Mouse (Mus musculus) brown adipose tissue, adult 24 weeks (tissue): ENCODE results near the gene H1fx. TPM values are rescaled to one million over a fixed set of nuclear protein-coding genes. Genes with fewer than 3 reads are reported as not detected.
A peak's percentile ranks its signal among the peaks of the same experiment; 100 is the strongest.
"Not testable (repeated sequence)": the region's sequence is repeated elsewhere in the genome, so short reads cannot be mapped to it uniquely, and the experiment has no call there.

Source experiments
- H3K27ac ChIP-seq: fragments of 200-500 bp; replicated peaks from 2 replicates; pipeline ENCODE4 v1.5.1; 2012; ENCODE audit warnings: low read depth, mild to moderate bottlenecking, low read length
- H3K4me1 ChIP-seq: fragments of 200-500 bp; 2 replicates; pipeline ENCODE4 v1.6.1; 2012; ENCODE audit warnings: low read length, mixed read lengths; ENCODE audit not compliant: control insufficient read depth, insufficient read depth, insufficient read length
- H3K4me3 ChIP-seq: fragments of 200-500 bp; 2 replicates; pipeline ENCODE4 v1.5.1; 2012; ENCODE audit warnings: low read depth, mild to moderate bottlenecking, low read length, moderate library complexity; ENCODE audit not compliant: insufficient read depth
- polyA plus RNA-seq: library from polyadenylated mRNA; stranded (reverse); fragments of >200 nt; gene quantifications from 2 replicates; pipeline ENCODE4 v1.2.4, GENCODE M21; 2012; ENCODE audit not compliant: missing spikeins, insufficient read depth, insufficient read length

The H1fx gene
- polyA plus RNA-seq, 1 experiment = 2.3 TPM

DNA sequence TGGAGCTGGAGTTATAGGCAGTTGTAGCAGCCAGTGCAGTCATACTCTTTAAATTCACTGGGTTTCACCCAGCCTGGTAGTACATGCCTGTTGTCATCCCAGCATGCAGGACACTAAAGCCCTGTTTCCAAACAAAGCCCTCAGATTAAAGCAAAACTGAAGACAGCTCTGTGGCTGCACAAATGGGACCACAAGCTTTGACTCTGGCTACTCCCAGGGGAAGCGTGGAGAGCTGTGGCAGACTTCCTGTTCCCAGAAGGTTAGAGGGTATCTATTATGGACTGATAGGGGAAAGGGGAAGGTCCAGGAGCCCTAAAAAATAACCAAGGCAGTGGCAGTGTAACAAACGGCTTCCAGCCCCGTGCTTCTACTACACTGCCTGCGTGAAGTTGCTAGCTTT lies 14.1 kb upstream of the H1fx start:
- H3K4me3 ChIP-seq = no peak overlapping the region
- no peak overlapping the region for H3K27ac ChIP-seq
- peaks cover 12% of the 10 kb centered on the region for H3K4me1 ChIP-seq

GRCm38 (mm10) chr6:87993790-87994571 lies 12.5 kb upstream of the H1fx start:
- H3K4me3 ChIP-seq = no peak overlapping the region
- H3K27ac ChIP-seq = no peak overlapping the region
- peaks cover 12% of the 10 kb centered on the region for H3K4me1 ChIP-seq

DNA sequence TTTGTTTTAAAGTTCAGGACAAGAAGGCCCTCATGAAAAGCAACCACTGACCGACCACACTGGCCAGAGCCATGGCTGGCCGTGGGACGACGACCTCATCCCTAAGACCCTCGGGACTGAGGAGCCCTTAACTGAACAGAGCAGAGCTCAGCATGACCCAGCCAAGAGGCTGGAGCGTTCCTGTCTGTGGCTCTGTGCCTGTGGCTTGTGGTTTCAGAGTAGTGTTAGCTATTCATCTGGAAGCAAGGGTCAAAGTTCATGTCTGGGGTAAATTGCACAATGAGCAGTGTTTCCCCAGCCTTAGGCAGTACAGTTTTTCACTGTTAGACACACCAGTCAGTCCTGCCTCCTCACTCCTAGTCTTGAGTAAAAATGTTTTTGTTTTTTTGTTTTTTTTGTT lies 11.3 kb upstream of the H1fx start:
- peak overlapping the region; percentile 64; the same call in 1 of the 2 replicates for H3K27ac ChIP-seq
- peaks cover 12% of the 10 kb centered on the region for H3K4me1 ChIP-seq
- no peak overlapping the region for H3K4me3 ChIP-seq

- Histone ChIP-seq H3K4me3 (no peak overlapping the region), H3K27ac (no peak overlapping the region), H3K4me1 (peaks cover 12% of the 10 kb centered on the region)
Observed at GRCm38 (mm10) chr6:87991886-87992285, 10.4 kb upstream of the H1fx start.

GRCm38 (mm10) chr6:87991216-87991615 lies 9.8 kb upstream of the H1fx start:
- Histone ChIP-seq H3K27ac (no peak overlapping the region), H3K4me1 (peaks cover 12% of the 10 kb centered on the region), H3K4me3 (no peak overlapping the region)

DNA sequence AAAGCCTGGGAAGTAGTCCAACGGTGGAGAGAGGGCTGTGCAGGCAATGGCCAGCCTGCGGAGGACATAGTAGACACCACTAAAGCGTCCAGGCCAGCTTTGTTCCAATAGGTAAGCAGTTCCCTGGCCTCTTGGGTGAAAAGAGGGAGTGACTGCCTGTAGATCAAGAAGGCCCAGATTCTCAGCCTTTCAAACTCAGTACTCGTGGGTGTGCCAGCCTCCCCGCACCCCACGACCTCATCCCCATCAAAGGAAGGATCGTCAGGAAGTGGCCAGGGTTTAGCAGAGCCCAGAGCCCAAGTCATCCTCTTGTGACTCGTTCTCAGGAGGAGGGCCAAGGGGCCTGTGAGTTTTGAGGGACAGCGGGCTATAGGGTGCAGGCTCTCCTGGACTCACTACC lies 1.1 kb upstream of the H1fx start:
- H3K4me3 ChIP-seq = no peak overlapping the region
- no peaks in the 10 kb centered on the region for H3K4me1 ChIP-seq
- no peak overlapping the region for H3K27ac ChIP-seq

GRCm38 (mm10) chr6:87981030-87981485 lies 379 bp downstream of the H1fx start:
- H3K4me1 ChIP-seq = no peaks in the 10 kb centered on the region
- peak overlapping the region; percentile 54 for H3K4me3 ChIP-seq
- no peak overlapping the region for H3K27ac ChIP-seq

DNA sequence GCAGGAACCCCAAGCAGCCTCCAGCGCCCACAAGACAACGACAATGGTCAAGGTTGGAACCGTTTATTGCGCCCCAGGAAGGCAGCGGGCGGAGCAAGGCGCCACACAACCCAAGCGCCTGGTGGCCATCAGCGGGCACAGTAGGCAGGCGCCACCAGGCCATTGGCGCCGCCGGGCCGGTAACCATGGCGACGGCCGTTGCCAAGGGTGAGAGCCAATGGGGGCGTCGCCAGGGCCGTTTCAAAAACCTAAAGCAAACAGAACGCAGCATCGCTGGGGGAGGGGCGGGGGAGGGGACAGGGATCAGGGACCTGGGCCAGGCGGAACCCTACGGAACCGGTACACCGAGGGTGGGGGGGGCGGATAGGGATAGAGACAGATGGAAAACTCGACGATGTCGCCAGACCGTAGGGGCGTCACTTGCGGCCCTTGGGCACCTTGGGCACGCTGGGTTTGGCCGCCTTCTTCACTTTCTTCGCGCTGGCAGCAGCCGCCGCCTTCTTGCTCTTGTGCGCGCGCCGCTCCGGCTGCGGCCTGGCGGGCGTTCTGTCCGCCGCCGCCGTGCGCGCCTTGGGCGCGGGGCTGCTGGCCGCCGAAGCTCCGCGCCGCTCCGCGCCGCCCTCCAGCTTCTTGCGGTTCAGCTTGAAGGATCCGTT lies 935 bp downstream of the H1fx start:
- no peaks in the 10 kb centered on the region for H3K4me1 ChIP-seq
- H3K4me3 ChIP-seq = peak overlapping the region; percentile 54
- no peak overlapping the region for H3K27ac ChIP-seq

GRCm38 (mm10) chr6:87979728-87980127 lies 1.7 kb downstream of the H1fx start:
- Histone ChIP-seq H3K4me3 (no peak overlapping the region), H3K4me1 (no peaks in the 10 kb centered on the region), H3K27ac (no peak overlapping the region)

GRCm38 (mm10) chr6:87970041-87970440 lies 11.4 kb downstream of the H1fx start:
- Histone ChIP-seq H3K27ac (no peak overlapping the region), H3K4me3 (no peak overlapping the region), H3K4me1 (no peaks in the 10 kb centered on the region)

DNA sequence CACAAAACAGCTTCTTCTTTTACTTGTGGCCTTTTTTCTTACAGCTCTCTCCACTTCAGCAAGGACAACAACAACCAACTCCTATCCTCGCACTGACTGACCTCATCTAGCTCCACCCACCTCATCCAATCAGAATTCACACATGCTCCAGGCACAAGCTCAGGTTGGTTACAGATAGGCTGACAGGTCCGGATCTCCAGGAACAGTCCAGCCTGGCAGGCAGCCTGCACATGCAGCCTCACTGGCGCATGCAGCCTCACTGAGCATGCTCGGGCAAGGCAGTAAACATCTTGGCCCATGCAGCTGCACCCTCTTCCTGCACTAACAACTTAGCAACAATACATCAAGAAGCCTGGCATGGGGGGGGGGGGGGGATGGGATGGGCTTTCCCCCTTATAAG lies 19.0 kb downstream of the H1fx start:
- not testable (repeated sequence) for H3K27ac ChIP-seq, H3K4me3 ChIP-seq, H3K4me1 ChIP-seq

- H3K4me3 ChIP-seq = no peak overlapping the region
Observed at GRCm38 (mm10) chr6:87942179-87942578, 39.3 kb downstream of the H1fx start.

DNA sequence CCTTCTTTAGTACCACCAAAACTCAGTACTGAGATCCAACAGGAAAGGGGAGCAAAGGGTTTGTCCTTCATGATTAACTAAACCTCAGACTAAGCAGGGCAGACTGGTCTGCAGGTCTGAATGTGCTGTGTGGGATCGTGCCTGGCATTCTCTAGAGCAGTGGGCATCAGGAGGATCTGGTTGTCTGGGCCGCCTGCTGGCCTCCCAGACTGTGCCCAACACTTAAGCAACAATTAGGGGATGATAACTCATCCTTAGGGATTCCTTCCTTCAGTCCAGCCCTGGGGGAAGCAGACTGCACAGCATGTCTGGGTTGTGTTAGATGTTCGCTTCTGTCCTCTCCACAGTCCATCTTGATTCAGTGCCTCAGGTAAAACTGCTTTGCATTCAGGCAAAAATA lies 42.5 kb downstream of the H1fx start:
- H3K4me1 ChIP-seq = no peaks in the 10 kb centered on the region; the same call in 1 of the 2 replicates
- H3K4me3 ChIP-seq = no peak overlapping the region
- H3K27ac ChIP-seq = no peak overlapping the region

More at GRCm38 (mm10) chr6:87942179-87942578, 39.3 kb downstream of the H1fx start:
- Histone ChIP-seq H3K27ac (no peak overlapping the region), H3K4me1 (no peaks in the 10 kb centered on the region)

- H3K4me1 ChIP-seq = no peaks in the 10 kb centered on the region; the same call in 1 of the 2 replicates
- no peak overlapping the region for H3K27ac ChIP-seq
- no peak overlapping the region for H3K4me3 ChIP-seq
Observed at GRCm38 (mm10) chr6:87937178-87937788, 44.2 kb downstream of the H1fx start.

- no peak overlapping the region for H3K27ac ChIP-seq
- no peak overlapping the region for H3K4me3 ChIP-seq
- H3K4me1 ChIP-seq = no peaks in the 10 kb centered on the region; the same call in 1 of the 2 replicates
Observed at GRCm38 (mm10) chr6:87935037-87935436, 46.4 kb downstream of the H1fx start.
